Mouse (Mus musculus): ENCODE measurements around the gene Vps45. TPM values are rescaled to one million over a fixed set of nuclear protein-coding genes. Genes with fewer than 3 reads are reported as not detected.

The Vps45 gene
- total and polyA plus RNA-seq, 3 experiments = 20.6 to 92.0 (median 28.9) TPM

- H3K4me1 ChIP-seq (ENCODE audit: control insufficient read depth in 1 of 2, insufficient read depth in 2 of 2, low read length in 2 of 2) = peaks cover 16 to 24% of the 10 kb centered on the region in 2 experiments
- TF ChIP-seq TAL1 (IDR thresholded peaks at IDR 0.05; ENCODE audit: low read length) (peak; percentile 78), RCOR1 (IDR thresholded peaks at IDR 0.05; ENCODE audit: low read depth, low read length) (peak; percentile 97), POLR2A (IDR thresholded peaks at IDR 0.05; ENCODE audit: control insufficient read depth in 1 of 2, insufficient read depth in 1 of 2, low read depth in 1 of 2, low read length in 2 of 2, poor library complexity in 1 of 2) (peak; percentile 32 to 57; a peak in 3 of 4 replicates), CHD2 (IDR thresholded peaks at IDR 0.05; ENCODE audit: low read length) (0 out of 2 replicates have a peak, but pooled peaks have one; percentile 13), EP300 (IDR thresholded peaks at IDR 0.05; ENCODE audit: low read depth in 1 of 2, low read length in 2 of 2) (peak; percentile 89 to 96), MEF2A (IDR thresholded peaks at IDR 0.05; ENCODE audit: extremely low read depth, insufficient replicate concordance, low read depth, low read length, poor library complexity, severe bottlenecking) (no peak), NELFE (IDR thresholded peaks at IDR 0.05; ENCODE audit: low read depth, low read length) (peak; percentile 43; the same call in 1 of the 2 replicates), UBTF (IDR thresholded peaks at IDR 0.05; ENCODE audit: borderline replicate concordance, insufficient read depth, low read depth, low read length) (no peak), JUND (IDR thresholded peaks at IDR 0.05; ENCODE audit: low read depth, low read length) (no peak), GATA1 (IDR thresholded peaks at IDR 0.05; ENCODE audit: low read depth, low read length) (peak; percentile 99), POLR2AphosphoS5 (IDR thresholded peaks at IDR 0.05; ENCODE audit: borderline replicate concordance, low read depth, low read length) (no peak), ZMIZ1 (IDR thresholded peaks at IDR 0.05; ENCODE audit: low read depth, low read length) (peak; percentile 31; the same call in 1 of the 2 replicates), BHLHE40 (IDR thresholded peaks at IDR 0.05; ENCODE audit: borderline replicate concordance, low read depth, low read length) (0 out of 2 replicates have a peak, but pooled peaks have one; percentile 49), RAD21 (IDR thresholded peaks at IDR 0.05; ENCODE audit: low read depth, low read length) (no peak; the same call in 1 of the 2 replicates), MYB (IDR thresholded peaks at IDR 0.05; ENCODE audit: low read depth, low read length) (0 out of 2 replicates have a peak, but pooled peaks have one; percentile 55), E2F4 (IDR thresholded peaks at IDR 0.05; ENCODE audit: borderline replicate concordance, low read depth, low read length) (no peak; the same call in 1 of the 2 replicates), CHD1 (IDR thresholded peaks at IDR 0.05; ENCODE audit: low read depth, low read length) (peak; percentile 72), SIN3A (IDR thresholded peaks at IDR 0.05; ENCODE audit: low read length) (peak; percentile 99), GABPA (IDR thresholded peaks at IDR 0.05; ENCODE audit: low read depth, low read length) (peak; percentile 45; the same call in 1 of the 2 replicates), NRF1 (IDR thresholded peaks at IDR 0.05; ENCODE audit: insufficient read depth, low read depth, low read length, poor library complexity, severe bottlenecking) (no peak), ZNF384 (IDR thresholded peaks at IDR 0.05; ENCODE audit: low read depth, low read length) (peak; percentile 70), TCF12 (IDR thresholded peaks at IDR 0.05; ENCODE audit: low read depth, low read length) (peak; percentile 94), ETS1 (IDR thresholded peaks at IDR 0.05; ENCODE audit: low read depth, low read length) (peak; percentile 99), KAT2A (conservative IDR thresholded peaks at IDR 0.05; ENCODE audit: low read depth, low read length) (no peak), CTCF (IDR thresholded peaks at IDR 0.05 in 2 of 3, conservative IDR thresholded peaks at IDR 0.05 in 1 of 3; ENCODE audit: control insufficient read depth in 1 of 3, insufficient read depth in 1 of 3, low read depth in 2 of 3, low read length in 3 of 3, poor library complexity in 1 of 3, severe bottlenecking in 1 of 3) (no peak), ZC3H11A (IDR thresholded peaks at IDR 0.05; ENCODE audit: low read depth, low read length) (peak; percentile 21), MAZ (IDR thresholded peaks at IDR 0.05; ENCODE audit: low read depth, low read length) (no peak; the same call in 1 of the 2 replicates), TBP (IDR thresholded peaks at IDR 0.05; ENCODE audit: low read depth, low read length) (peak; percentile 84), HCFC1 (IDR thresholded peaks at IDR 0.05; ENCODE audit: low read depth, low read length) (peak; percentile 65), POLR2AphosphoS2 (IDR thresholded peaks at IDR 0.05; ENCODE audit: low read length) (no peak), MAX (IDR thresholded peaks at IDR 0.05; ENCODE audit: low read length) (peak; percentile 39; the same call in 1 of the 2 replicates), SMC3 (IDR thresholded peaks at IDR 0.05; ENCODE audit: low read depth, low read length) (peak; percentile 31; the same call in 1 of the 2 replicates), ELF1 (IDR thresholded peaks at IDR 0.05; ENCODE audit: low read depth, low read length) (peak; percentile 57; the same call in 1 of the 2 replicates), MXI1 (IDR thresholded peaks at IDR 0.05; ENCODE audit: low read depth, low read length) (peak; percentile 82), MAFK (IDR thresholded peaks at IDR 0.05; ENCODE audit: borderline replicate concordance, low read depth, low read length) (peak; percentile 81)
Observed at GRCm38 (mm10) chr3:96082714-96083508, 24.6 kb upstream of the Vps45 start.

More at GRCm38 (mm10) chr3:96082714-96083508, 24.6 kb upstream of the Vps45 start:
- DNase-seq (ENCODE audit: low read depth, low spot score) = peak; percentile 94
- Histone ChIP-seq H3K4me3 (ENCODE audit: control insufficient read depth in 1 of 2, insufficient read depth in 1 of 2, low read depth in 2 of 2, low read length in 2 of 2) (peak overlapping the region; percentile 60 to 62), H3K79me2 (ENCODE audit: control insufficient read depth, insufficient read depth, low read length, poor library complexity) (no peaks in the 10 kb centered on the region), H3K9me3 (replicated peaks; ENCODE audit: insufficient read depth, low read length) (no peaks in the 10 kb centered on the region), H3K9ac (ENCODE audit: control insufficient read depth, low read depth, low read length, poor library complexity, severe bottlenecking) (peak overlapping the region; percentile 73), H3K27ac (ENCODE audit: control insufficient read depth, low read depth, low read length) (peak overlapping the region; percentile 91), H3K27me3 (ENCODE audit: control insufficient read depth in 1 of 2, insufficient read depth in 2 of 2, low read length in 2 of 2) (no peaks in the 10 kb centered on the region), H3K36me3 (ENCODE audit: control insufficient read depth in 1 of 2, insufficient read depth in 2 of 2, low read length in 2 of 2) (peaks cover 0 to 35% of the 10 kb centered on the region in 2 experiments; a peak in 2 of 4 replicates)
